Mouse (Mus musculus) heart, adult 9 months (tissue): Measurements from ENCODE around the gene Srgap3.

Experiments used
- DNase-seq, 2 experiments: peaks; one replicate each; pipeline ENCODE4 v3.0.0; 2022; ENCODE audit warnings: low spot score in 2 of 2

The Srgap3 gene

DNA sequence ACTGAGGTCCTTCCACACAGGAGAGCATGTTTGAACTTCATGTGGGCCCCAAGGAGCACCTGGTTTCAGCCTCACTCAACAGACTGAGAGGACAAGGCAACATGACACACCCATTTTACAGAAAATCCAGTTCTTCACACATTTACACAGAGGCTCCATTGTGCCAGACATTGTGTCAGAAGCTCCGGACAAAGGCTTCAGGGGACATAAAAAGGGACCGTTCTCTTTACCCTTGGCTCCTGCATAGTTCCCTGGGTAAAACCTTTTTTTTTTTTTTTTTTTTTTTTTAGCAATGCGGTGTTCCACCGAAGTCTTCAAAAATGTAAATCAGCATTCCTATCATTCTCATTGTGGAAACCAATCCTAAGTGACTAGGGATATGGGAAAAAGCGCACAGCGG, 131.5 kb downstream of the Srgap3 start:
- no peak for DNase-seq

DNA sequence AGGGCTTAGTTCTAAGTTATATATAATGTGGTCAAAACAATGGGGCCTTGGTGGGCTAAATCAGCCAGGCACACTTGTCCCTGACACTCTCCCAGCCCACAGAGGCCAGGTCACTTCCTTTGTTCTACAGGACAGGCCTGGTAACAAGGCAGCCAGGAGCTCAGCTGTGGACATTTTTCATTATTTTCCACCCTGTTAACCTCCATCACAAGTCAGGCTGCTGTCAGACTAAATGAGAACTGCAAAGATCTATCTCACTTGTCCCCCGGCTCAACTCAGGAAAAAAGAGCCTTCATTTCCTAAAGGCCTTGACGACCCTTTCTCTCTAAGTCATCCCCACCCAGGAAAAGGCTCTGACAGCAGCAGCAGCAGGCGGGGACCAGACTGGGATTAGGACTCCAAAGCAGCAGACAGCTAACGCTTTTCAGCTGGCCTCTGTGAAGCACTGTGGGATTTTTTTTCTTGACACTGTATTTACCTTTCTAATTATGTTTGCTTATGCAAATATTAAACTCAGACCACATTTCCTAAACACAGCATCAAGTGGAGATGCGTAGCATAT, 132.5 kb downstream of the Srgap3 start:
- no peak for DNase-seq

DNA sequence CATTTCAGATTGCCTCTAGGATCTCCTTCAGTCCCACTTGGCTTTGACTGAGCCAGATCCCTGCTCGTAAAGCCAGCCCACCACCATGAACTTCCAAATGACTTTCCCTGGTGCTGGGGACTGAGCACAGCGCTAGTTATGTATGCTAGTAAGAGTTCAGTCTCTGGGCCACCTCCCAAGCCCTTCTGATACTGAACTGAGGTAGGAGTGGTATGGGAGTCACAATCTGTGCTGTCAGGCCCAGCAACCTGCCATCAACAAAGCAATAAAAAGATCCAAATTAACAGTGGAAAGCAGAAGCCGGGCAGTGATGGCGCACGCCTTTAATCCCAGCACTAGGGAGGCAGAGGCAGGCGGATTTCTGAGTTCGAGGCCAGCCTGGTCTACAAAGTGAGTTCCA, 134.2 kb downstream of the Srgap3 start:
- no peak for DNase-seq

DNA sequence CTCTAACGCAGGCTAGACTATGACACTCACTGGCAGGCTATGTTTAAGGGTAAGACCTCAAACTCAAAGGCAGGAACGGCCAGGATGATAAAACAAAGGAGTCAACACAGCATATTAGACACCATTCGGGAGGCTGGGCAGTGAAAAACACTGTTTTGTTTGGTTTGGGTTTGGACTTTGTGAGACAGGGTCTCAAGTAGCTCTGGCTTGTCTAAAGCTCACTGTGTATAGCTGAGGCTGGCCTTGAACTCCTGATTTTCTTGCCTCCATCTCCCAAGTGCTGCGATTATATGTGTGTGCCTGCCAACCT, 136.6 kb downstream of the Srgap3 start:
- no peak for DNase-seq

DNA sequence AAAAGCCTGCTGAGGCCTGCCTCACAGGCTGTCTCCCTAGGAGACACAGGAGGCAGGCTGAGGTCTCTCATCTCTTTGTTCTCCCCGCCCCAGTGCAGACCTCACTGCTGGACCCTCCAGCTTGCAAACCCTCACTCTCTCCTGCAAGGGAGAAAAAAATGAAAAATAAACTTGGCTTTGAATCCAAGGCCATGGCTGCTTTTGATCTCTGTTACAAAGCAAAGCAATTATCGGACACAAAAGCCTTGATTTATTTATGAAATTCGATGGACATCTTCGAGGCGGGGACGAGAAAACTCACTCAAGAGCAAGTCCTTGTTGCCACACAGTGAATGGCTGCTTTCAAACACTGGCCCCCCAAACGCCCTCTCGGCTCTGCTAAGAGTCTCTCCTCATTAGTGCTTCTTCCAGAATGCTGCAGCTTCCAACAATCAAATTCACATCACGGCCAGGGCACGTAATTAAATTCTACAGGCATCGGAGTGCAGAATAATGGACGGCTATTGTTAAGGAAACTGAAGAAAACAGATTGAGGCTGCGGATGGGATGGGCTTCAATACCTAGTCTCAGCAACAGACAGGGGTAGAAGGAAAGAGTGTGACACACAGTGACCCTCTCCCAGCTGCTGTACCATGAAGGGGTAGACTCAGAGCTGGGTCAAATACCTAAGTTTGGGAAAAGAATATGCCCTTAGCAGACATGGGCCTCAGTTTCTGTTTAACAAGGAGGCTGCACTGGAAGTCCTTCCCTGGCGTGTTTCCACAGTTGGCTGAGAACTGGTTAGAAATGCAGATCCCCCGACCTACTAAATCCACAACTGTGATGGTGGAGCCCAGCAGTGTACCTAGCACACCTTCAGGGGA, 137.2 kb downstream of the Srgap3 start:
- no peak for DNase-seq

DNA sequence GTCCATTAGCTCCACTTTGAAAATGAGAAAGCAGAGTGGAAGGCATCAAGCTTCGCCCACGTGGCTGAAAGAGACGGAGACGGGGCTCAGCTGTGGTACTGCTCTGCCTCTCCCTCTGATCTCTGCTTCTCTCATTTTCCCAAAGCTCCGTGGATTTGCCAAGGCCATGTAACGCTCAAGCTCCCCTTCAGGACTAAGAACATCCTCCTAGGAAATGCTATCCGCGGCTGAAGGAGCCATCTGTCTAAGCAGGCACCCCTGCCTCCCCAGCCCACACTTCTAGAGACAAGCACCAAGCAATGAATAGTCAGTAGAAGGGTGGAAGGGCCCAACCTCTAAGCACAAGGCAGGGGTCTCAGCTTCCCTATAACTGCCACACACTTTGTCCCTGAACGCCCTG, 138.3 kb downstream of the Srgap3 start:
- DNase-seq: no peak

DNA sequence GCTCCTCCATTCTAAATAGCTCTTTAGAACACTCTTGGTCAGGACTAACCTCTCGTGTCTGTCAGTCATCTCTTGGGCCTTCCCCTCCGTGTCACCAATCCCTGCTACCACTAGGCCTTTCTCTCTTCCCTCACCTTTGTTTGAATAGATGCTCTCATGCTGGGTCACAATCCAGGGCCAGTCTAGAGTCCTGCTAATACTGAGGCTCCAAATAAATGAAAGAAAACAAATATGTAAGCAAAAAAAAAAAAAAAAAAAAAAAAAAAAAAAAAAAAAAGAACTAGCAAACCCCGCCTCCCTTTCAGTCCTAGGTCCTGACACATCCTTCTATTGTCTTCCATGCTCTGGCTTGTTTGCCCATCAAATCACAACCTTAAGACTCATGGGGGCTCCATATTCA, 145.1 kb downstream of the Srgap3 start:
- DNase-seq: no peak

DNA sequence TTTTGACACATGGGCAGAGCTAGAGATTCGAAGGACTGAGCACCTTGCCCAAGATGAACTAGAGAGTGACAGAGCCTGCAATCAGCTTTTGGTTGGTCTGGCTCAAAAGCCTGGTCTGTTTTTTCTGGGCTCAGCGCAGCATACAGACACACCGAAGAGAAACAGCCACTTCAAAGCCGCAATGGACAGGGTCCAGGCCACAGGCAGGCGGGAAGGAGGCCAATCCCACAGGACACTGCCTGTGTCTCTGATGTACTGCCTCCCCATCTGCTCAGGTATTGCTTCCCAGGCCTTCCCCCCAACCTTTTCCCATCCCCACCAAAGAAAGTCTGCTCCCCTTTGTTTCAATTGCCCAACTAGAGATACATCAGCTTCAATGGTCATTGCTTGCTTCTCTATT, 148.7 kb downstream of the Srgap3 start:
- DNase-seq: no peak

DNA sequence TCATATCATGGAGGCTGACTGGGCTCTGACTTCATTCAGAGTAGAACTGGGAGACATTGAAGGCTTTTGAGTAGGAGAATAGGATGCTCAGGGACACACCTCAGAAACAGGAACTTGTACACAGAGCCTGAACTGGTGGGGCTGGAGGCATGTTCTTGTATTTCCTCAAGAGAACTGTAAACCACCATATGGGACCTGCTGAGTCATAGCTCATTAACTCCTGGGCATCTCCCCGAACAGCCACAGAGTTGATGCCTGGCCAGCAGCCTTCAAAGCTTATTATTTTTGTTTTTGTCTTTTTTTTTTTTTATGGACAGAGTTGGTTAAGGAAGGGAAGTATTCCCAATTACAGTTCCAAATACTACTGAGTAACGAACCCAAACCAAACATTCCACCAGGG, 150.5 kb downstream of the Srgap3 start:
- no peak for DNase-seq

DNA sequence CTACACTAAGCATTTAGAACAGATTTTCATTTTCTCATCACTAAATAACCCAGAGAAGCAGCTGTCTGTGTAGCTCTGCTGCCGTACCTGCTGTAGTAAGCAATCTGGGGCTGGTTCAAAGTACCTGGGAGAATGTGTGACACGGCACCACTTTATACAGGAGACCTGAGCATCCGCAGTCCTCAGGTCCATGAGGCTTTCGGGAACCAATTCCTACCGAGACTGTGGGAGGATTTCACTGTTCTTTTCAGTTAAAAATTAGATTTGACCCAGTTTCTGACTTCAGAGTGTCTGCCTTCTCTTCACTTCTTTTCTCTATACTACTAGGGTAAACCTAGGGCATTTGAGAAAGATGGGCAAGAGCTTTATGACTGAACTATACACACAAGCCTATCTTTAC, 153.2 kb downstream of the Srgap3 start:
- DNase-seq: no peak

DNA sequence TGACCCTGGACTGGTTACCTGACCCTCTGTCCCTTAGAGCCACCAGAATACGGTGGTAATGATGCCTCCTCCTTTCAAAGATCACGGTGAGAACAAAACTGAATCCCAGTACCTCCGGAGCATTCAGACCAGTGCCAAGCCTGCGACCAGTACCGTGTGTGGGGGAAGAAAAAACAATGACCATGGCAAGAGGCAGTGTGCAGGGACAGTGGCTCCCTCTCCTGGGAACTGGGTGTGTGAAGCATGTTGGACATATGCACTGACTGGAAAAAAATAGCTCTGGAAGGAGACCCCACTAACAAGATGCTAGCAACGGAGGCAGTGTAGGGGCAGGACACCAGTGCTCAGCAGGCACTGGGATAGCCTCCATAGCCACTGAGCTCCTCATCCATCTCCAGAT, 157.2 kb downstream of the Srgap3 start:
- DNase-seq: no peak

DNA sequence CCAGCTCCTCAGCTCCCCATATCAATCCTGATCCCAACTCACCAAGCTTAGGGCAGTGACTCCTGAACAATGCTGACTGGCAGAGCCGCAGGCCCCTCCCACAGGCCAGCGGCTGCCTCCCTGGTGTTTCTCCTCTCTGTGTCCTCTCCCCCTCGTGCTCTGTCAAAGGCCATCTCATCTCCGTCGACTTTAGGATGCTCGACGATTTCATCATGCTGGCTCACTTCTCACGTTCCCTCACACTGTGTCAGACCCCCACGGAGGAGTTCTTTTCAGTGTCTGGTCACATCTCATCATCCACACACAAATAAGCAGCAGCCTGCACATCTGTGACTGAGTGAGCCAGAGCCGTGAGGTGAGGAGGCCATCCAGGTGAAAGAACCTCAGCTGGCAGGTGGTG, 158.4 kb downstream of the Srgap3 start:
- no peak for DNase-seq

DNA sequence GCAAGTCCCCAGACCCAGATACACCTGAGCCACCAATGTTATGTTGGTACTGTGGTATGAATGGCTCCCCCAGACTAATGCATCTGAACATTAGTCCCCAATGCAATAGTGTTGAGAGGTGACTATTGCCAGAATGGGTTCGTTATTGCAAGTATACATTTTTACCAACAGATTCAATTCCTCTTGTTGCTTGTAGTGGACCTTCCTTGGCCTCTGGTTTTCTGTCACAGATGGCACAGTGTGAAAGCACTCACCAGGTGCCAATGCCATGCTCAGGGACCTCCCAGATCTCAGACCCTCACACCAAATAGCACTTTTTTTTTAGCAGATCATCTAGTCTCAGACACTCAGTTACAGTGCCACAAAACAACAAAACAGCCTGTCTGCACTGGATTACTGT, 158.9 kb downstream of the Srgap3 start:
- no peak for DNase-seq

DNA sequence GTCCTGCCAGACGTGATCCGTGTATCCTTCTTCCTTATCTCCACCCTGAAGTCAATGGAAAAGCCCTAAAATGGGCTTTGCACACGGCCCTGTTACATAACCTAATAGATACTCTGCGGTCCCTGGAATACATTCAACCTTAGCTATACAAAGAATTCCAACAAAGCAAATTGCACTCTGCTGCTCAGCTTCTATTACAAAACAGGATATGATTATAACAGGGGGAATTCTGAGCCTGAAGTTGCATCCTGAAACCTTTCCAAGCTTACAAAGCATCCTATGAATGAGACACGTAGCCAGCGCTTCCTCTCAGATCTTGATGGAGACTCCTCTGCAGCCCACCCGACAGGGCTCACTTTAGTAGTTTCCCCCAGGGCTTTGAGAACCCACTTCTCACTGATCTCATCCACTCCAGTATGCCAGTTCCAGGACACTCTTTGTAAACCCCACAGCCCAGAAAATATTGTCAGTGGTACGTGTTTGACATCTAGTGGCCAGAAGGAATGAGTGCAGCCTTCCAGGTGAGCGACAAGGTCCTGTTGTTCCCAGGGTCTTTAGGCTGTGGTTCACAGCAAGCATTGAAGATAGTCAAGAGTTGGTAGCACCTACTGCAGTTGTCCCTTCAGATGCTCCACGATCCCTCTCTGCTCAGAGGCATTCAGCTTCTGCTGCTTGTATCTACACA, 165.5 kb downstream of the Srgap3 start:
- peak; percentile 13 to 53 for DNase-seq

DNA sequence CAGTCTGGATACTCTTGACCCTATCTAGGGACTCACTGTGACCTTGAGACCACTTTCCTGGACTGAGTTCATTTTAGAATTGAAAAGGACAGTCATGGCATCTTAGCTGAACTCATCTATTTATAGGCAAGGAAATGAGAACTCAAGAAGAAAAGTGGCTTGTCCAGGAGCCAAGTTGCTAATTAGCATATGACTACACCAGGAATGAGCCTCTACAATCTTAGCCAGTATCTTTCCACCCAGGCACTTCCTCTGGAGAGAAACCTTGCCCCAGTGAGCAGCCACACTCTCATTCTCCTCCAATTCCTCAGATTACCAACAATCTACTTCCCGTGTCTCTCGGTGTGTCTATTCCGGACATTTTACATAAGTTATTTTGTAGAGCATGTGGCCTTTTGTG, 168.9 kb downstream of the Srgap3 start:
- peak; percentile 12 to 39 for DNase-seq

DNA sequence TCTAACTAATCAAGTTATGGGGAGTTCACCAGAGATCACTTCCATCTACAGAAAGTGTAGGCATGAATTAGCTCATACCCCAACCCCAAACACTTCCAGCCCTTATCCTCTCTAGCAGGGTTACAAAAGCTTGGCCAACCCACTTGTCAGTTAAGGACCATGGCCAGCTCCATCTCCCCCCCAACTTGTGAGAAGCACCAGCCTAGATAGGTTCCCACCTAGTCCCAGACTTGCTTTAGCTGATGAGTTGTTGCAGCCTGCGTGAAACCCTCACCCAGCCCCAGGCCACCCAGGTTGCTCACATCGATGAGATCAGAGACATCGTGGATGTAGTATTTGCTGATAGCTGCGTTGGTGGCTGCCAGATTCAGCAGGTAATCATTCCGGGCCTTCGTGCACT, 170.3 kb downstream of the Srgap3 start:
- no peak for DNase-seq

DNA sequence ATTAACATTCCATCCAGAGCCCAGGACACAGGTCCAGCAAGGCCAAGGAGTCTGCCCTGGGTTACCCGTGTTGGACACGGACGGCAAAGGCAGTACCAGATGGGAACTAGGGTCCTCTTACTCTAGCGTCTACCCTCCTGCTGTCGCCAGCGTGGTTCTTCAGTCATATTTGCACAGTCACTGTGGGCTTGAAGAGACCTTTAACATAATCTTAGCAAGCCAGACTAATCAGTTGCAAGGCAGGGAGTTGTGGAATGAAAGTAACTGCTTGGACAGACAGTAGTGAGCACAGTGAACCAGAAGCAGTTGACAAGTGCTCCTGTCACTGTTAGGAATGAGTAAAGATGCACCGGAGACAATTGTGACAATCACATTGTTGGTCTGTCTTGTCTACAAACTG, 173.3 kb downstream of the Srgap3 start:
- DNase-seq: no peak

DNA sequence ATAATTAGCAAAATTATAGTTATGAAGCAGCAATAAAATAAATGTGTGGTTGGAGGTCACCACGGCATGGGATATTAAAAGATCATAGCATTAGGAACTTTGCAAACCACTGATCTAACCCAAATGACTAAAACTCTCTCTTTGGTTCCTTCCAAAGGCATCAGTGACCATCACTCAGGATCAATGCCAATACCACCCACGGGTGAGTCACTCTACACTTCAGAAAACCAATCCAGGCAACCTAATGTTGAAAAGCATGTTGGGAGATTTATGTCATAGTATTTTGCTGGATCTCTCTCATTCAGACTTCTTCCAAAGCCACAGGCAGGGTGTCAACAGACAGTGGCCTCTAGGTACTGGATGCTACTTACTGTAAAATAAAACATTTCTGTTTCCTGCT, 176.1 kb downstream of the Srgap3 start:
- DNase-seq: no peak

DNA sequence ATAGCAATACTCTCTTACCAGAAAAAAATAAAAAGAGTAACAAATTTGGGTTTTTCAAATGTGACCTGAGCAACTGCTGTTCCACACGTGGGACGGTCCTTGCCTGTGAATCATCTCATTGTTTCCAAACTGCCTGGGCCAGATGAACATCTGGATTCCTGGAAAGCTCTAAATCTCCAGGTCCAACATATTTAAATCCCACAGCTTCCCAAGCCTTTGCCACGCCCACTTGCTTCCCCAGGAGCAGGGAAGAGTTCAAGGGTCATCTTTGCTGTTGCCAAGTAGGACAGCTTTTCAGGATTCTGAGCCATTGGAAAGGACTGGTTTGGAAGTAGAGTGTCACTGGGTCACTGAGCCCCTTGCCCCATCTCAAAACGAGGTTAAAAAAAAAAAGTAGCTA, 188.5 kb downstream of the Srgap3 start:
- DNase-seq: no peak

DNA sequence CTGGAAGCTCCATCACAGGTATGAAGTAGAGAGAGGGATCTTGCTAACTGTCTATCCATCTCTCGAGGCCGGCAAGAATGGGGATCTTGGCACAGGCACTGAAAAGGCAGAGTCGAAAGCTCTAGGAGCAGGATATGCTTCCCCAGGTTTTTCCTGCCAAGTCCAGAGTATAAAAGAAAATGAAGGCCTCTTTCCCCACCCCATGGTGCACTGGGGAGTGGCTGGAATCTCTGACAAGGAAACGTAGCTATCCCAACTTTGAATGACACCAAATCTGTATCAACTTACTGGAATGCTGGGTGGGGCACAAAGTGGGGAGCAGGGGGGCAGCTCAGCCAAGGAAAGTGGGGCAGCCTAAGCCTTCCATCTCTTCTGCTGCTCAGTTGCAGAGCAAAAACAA, 190.2 kb downstream of the Srgap3 start:
- no peak for DNase-seq

DNA sequence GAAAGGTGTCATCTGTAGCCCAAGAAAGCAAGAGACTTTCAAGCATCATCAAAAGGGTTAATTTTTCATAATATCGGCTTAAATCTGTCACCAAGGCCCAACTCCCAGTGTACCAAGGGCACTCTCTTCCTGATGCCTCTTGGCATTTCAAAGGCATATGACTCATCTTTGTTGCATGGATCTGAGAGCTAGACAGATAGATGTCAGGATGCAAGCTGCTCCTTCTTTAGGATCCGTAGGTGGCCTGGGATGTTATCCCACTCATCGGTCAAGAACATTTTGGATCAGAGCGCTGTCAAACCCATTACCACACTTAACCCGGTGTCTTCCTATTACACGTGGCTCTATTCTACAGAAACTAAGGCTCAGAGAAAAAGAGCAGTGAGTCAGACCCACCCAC, 192.1 kb downstream of the Srgap3 start:
- DNase-seq: no peak

DNA sequence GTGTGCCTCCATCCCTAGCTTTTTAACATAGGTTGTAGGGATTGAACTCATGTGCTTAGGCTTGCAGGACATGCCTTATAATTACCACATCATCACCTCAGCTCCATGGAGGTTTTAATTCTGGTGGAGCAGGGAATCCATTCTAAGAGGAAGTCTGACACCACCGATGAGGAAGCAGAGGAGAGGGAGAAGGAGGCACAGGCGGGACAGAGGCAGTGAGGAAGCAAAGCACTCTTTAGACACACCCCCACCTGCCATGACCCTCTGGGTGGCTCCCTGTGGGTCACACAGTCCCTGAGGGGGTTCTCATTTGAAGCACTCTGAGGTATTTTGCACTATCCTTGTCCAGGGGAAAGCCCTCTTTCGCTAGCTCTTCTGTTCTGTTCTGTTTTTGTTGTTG, 194.5 kb downstream of the Srgap3 start:
- DNase-seq: no peak

DNA sequence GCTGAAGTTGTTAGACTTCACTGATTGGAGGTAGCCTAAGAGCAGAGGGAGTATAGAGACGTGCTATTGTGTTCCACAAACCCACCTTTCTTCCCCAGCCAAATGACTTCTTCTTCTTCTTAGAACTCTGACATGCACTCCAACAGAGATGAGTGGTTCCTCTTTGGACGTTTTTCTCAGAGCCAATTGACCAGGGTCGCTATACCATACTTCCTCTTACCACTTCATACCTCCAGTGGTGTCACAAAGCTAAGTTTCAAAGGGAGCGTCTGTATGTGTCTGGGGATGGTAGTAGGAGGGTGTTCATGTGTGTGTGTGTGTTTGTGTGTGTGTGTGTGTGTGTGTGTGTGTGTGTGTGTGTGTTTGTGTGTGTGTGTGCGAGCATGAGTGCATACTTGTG, 195.1 kb downstream of the Srgap3 start:
- DNase-seq: no peak
